Comparison of ENCODE assay signal across 8 mouse cellular contexts in genomic region chr1:135731897-135732684, GRCm38 (mm10). TPM values are rescaled to one million over a fixed set of nuclear protein-coding genes. Genes with fewer than 3 reads are reported as not detected.
DNase-seq lines count a peak whose midpoint lies in the region; ATAC-seq and TF ChIP-seq lines count a peak whose summit lies in the region.

No protein-coding gene starts in this region.

- ATAC-seq in heart, embryonic 16.5 days (replicated peaks; ENCODE audit: extremely low read depth, insufficient read depth, low FRiP score), result peak; percentile 30; the same call in 1 of the 2 replicates
- no peak for ATAC-seq in liver, embryonic 15.5 days (ENCODE audit: insufficient read depth)
- ATAC-seq in stomach, postnatal 0 days (ENCODE audit: low FRiP score, low TSS enrichment), result peak; percentile 86
- ATAC-seq in cerebellum, adult (ENCODE audit: insufficient number of reproducible peaks, low FRiP score, low TSS enrichment), result no peak

- H3K27me3 ChIP-seq in heart, embryonic 16.5 days (ENCODE audit: control insufficient read depth, insufficient read depth, low read length), result no peaks in the 10 kb centered on the region
- no peaks in the 10 kb centered on the region for H3K27me3 ChIP-seq in liver, embryonic 15.5 days
- no peaks in the 10 kb centered on the region for H3K27me3 ChIP-seq in stomach, postnatal 0 days (ENCODE audit: control insufficient read depth, insufficient read depth, low read length)

- H3K9me3 ChIP-seq in heart, embryonic 16.5 days (replicated peaks; ENCODE audit: control insufficient read depth, low read length), result no peaks in the 10 kb centered on the region
- no peaks in the 10 kb centered on the region for H3K9me3 ChIP-seq in liver, embryonic 15.5 days (replicated peaks)
- H3K9me3 ChIP-seq in stomach, postnatal 0 days (ENCODE audit: control insufficient read depth, low read length), result no peaks in the 10 kb centered on the region

- no peak for TF ChIP-seq EP300 in stomach, postnatal 0 days (optimal IDR thresholded peaks at IDR 0.05)

- H3K27ac ChIP-seq in heart, embryonic 16.5 days (ENCODE audit: low read length), result peak overlapping the region; percentile 96
- H3K27ac ChIP-seq in liver, embryonic 15.5 days (replicated peaks), result peak overlapping the region; percentile 48; the same call in 1 of the 2 replicates
- peak overlapping the region; percentile 93 for H3K27ac ChIP-seq in stomach, postnatal 0 days (replicated peaks)

- 0 out of 2 replicates have a peak, but pooled peaks cover 2% of the 10 kb centered on the region for H3K36me3 ChIP-seq in heart, embryonic 16.5 days (ENCODE audit: control insufficient read depth, insufficient read depth)
- no peaks in the 10 kb centered on the region for H3K36me3 ChIP-seq in liver, embryonic 15.5 days (replicated peaks)
- H3K36me3 ChIP-seq in stomach, postnatal 0 days (ENCODE audit: control insufficient read depth, insufficient read depth, low read length), result no peaks in the 10 kb centered on the region

- peak overlapping the region; percentile 89 for H3K4me2 ChIP-seq in heart, embryonic 16.5 days (ENCODE audit: low read depth, low read length)
- peak overlapping the region; percentile 87; the same call in 1 of the 2 replicates for H3K4me2 ChIP-seq in liver, embryonic 15.5 days
- peak overlapping the region; percentile 74 for H3K4me2 ChIP-seq in stomach, postnatal 0 days (replicated peaks; ENCODE audit: low read depth)

- no peak for TF ChIP-seq CTCF in stomach, postnatal 0 days (IDR thresholded peaks at IDR 0.05; ENCODE audit: low read depth)

- peak overlapping the region; percentile 63 for H3K9ac ChIP-seq in heart, embryonic 16.5 days (ENCODE audit: low read length)
- no peak overlapping the region for H3K9ac ChIP-seq in liver, embryonic 15.5 days
- peak overlapping the region; percentile 73 for H3K9ac ChIP-seq in stomach, postnatal 0 days (ENCODE audit: low read length)

- H3K4me1 ChIP-seq in heart, embryonic 16.5 days (ENCODE audit: control insufficient read depth, insufficient read depth, low read length), result peaks cover 72% of the 10 kb centered on the region
- peaks cover 69% of the 10 kb centered on the region for H3K4me1 ChIP-seq in liver, embryonic 15.5 days (replicated peaks)
- peaks cover 31% of the 10 kb centered on the region for H3K4me1 ChIP-seq in stomach, postnatal 0 days (replicated peaks; ENCODE audit: control insufficient read depth, insufficient read depth)

- peak overlapping the region; percentile 85 for H3K4me3 ChIP-seq in heart, embryonic 16.5 days (ENCODE audit: low read length)
- no peak overlapping the region for H3K4me3 ChIP-seq in liver, embryonic 15.5 days (replicated peaks)
- peak overlapping the region; percentile 17; the same call in 1 of the 2 replicates for H3K4me3 ChIP-seq in stomach, postnatal 0 days (ENCODE audit: low read depth, low read length)

- 23% methylated on average over 11 of the region's 11 CpGs for WGBS in heart, embryonic 16.5 days
- WGBS in liver, embryonic 15.5 days (ENCODE audit: insufficient replicate concordance), result 61% methylated on average over 11 of the region's 11 CpGs
- WGBS in stomach, postnatal 0 days, result 16% methylated on average over 11 of the region's 11 CpGs

- DNase-seq in 3134 (ENCODE audit: extremely low read depth, insufficient read length, low spot score) (peak; percentile 51), ZHBTc4 (ENCODE audit: low read depth, low spot score) (peak; percentile 76)
- DNase-seq in stomach, postnatal 0 days (ENCODE audit: low spot score), result peak; percentile 81
- no peak for DNase-seq in adrenal gland, postnatal 36 days
- DNase-seq in adrenal gland, postnatal 14 days, result no peak

RNA-seq across cellular contexts. Expression of gene Csrp1, which starts 12.2 kb away (rescaled TPM):
- polyA plus RNA-seq in heart, embryonic 16.5 days (2015; fragmentation: Nextera tagmentation; extraction: Ambion mirVana), result 160 and 174 TPM in 2 replicates
- 32.7 and 33.8 TPM in 2 replicates for polyA plus RNA-seq in liver, embryonic 15.5 days (2015; fragmentation: Nextera tagmentation; extraction: Ambion mirVana)
- 418 and 496 TPM in 2 replicates for polyA plus RNA-seq in stomach, postnatal 0 days (2015; fragmentation: Nextera tagmentation; extraction: Ambion mirVana)
- 10 to 100 TPM; 73.3 to 99.3 TPM for total RNA-seq in adrenal gland, postnatal 36 days (2021)
- 70.1 and 88.2 TPM in 2 replicates for total RNA-seq in adrenal gland, postnatal 14 days (2021)

RNA-seq across cellular contexts. Expression of gene Phlda3, which starts 33.8 kb away (rescaled TPM):
- 77.1 and 80.4 TPM in 2 replicates for polyA plus RNA-seq in heart, embryonic 16.5 days (2015; fragmentation: Nextera tagmentation; extraction: Ambion mirVana)
- 6.2 and 6.7 TPM in 2 replicates for polyA plus RNA-seq in liver, embryonic 15.5 days (2015; fragmentation: Nextera tagmentation; extraction: Ambion mirVana)
- polyA plus RNA-seq in stomach, postnatal 0 days (2015; fragmentation: Nextera tagmentation; extraction: Ambion mirVana), result 91.1 and 92.2 TPM in 2 replicates
- total RNA-seq in adrenal gland, postnatal 36 days (2021), result 10 to 100 TPM; 45.8 to 51.9 TPM
- 44.9 and 49.5 TPM in 2 replicates for total RNA-seq in adrenal gland, postnatal 14 days (2021)

RNA-seq across cellular contexts. Expression of gene Tnni1, which starts 47.1 kb away (rescaled TPM):
- polyA plus RNA-seq in heart, embryonic 16.5 days (2015; fragmentation: Nextera tagmentation; extraction: Ambion mirVana), result 4,265 and 4,826 TPM in 2 replicates
- 15.5 and 23.2 TPM in 2 replicates for polyA plus RNA-seq in liver, embryonic 15.5 days (2015; fragmentation: Nextera tagmentation; extraction: Ambion mirVana)
- polyA plus RNA-seq in stomach, postnatal 0 days (2015; fragmentation: Nextera tagmentation; extraction: Ambion mirVana), result 4.2 and 6.8 TPM in 2 replicates
- total RNA-seq in adrenal gland, postnatal 36 days (2021), result under 1 TPM in 1 of 2 experiments, not detected in 1; 0.33 TPM
- 0.34 TPM in 1 of 2 replicates, not detected in the other for total RNA-seq in adrenal gland, postnatal 14 days (2021)

Comparison
In these comparisons a context has a peak if more than half of its experiments do, and no peak if none do; other contexts are left out.
1. DNase-seq: peak in 3134 (single experiment), ZHBTc4 (single experiment) and stomach, postnatal 0 days (single experiment); none in adrenal gland, postnatal 36 days (0 of 2) and adrenal gland, postnatal 14 days (single experiment).
2. ATAC-seq: peak in heart, embryonic 16.5 days (single experiment) and stomach, postnatal 0 days (single experiment); none in liver, embryonic 15.5 days (single experiment) and cerebellum, adult (single experiment).
3. RNA of gene Phlda3, which starts 33.8 kb away (polyA plus RNA-seq): 91.1 to 92.2 TPM in stomach, postnatal 0 days and 77.1 to 80.4 TPM in heart, embryonic 16.5 days; 6.2 to 6.7 TPM in liver, embryonic 15.5 days; every median in the first group is over 10 times any median in the second.
4. RNA of gene Tnni1, which starts 47.1 kb away (polyA plus RNA-seq): 4,265 to 4,826 TPM in heart, embryonic 16.5 days; 15.5 to 23.2 TPM in liver, embryonic 15.5 days and 4.2 to 6.8 TPM in stomach, postnatal 0 days; every median in the first group is over 100 times any median in the second.
5. Peak in every context shown above with its lines, with median percentiles within 50 percentile points of each other: H3K27ac ChIP-seq and H3K4me2 ChIP-seq.